Mouse (Mus musculus) embryonic fibroblast, embryonic 13.5 days (primary cell): ENCODE measurements at regions not wholly inside any gene's neighbourhood (a gene's known extent, or its start where the extent isn't known, plus 50 kb on each side); places are given as distances from the start of the nearest gene placed in this dataset.

ENCODE experiments used
- H3K27ac ChIP-seq: 2 replicates; pipeline ENCODE4 v1.5.1; 2012; ENCODE audit warnings: low read length, control low read depth, inconsistent platforms; ENCODE audit not compliant: insufficient read depth
- H3K4me1 ChIP-seq: 2 replicates; pipeline ENCODE4 v1.6.1; 2011; ENCODE audit warnings: low read length; ENCODE audit not compliant: control insufficient read depth, insufficient read depth
- H3K4me3 ChIP-seq: 2 replicates; pipeline ENCODE4 v1.5.1; 2011; ENCODE audit warnings: mild to moderate bottlenecking, control low read depth, low read length; ENCODE audit not compliant: insufficient read depth
- CTCF ChIP-seq: IDR thresholded peaks from 2 replicates; pipeline ENCODE4 v1.5.1; 2011; ENCODE audit warnings: mild to moderate bottlenecking, control low read depth, low read length, moderate library complexity, borderline replicate concordance; ENCODE audit not compliant: insufficient read depth
- POLR2A ChIP-seq: IDR thresholded peaks from 2 replicates; pipeline ENCODE4 v1.6.1; 2011; ENCODE audit warnings: low read depth, mild to moderate bottlenecking, control low read depth, low read length, moderate library complexity

- no peak overlapping the region for H3K4me3 ChIP-seq
- TF ChIP-seq POLR2A (no peak; the same call in 1 of the 2 replicates), CTCF (no peak)
- peaks cover 6% of the 10 kb centered on the region; the same call in 1 of the 2 replicates for H3K4me1 ChIP-seq
- no peak overlapping the region for H3K27ac ChIP-seq
Observed at GRCm38 (mm10) chr4:84118284-84118919, 556.7 kb downstream of the Bnc2 start.

GRCm38 (mm10) chr4:84119616-84120015 is 555.5 kb downstream of the Bnc2 start:
- Histone ChIP-seq H3K4me1 (peaks cover 3% of the 10 kb centered on the region; the same call in 1 of the 2 replicates), H3K27ac (no peak overlapping the region), H3K4me3 (no peak overlapping the region)
- TF ChIP-seq POLR2A (no peak), CTCF (no peak)

- Histone ChIP-seq H3K27ac (no peak overlapping the region), H3K4me3 (no peak overlapping the region), H3K4me1 (peaks cover 3% of the 10 kb centered on the region; the same call in 1 of the 2 replicates)
- TF ChIP-seq CTCF: no peak
- TF ChIP-seq POLR2A: no peak
Observed at GRCm38 (mm10) chr4:84120330-84120729, 554.7 kb downstream of the Bnc2 start.

- H3K4me3 ChIP-seq: no peak overlapping the region
Observed at GRCm38 (mm10) chr4:84121442-84121841, 553.6 kb downstream of the Bnc2 start.

GRCm38 (mm10) chr4:84126400-84126799 is 548.7 kb downstream of the Bnc2 start:
- no peak overlapping the region for H3K4me3 ChIP-seq
- no peak overlapping the region for H3K27ac ChIP-seq
- no peak for TF ChIP-seq CTCF
- no peak for TF ChIP-seq POLR2A
- H3K4me1 ChIP-seq: peaks cover 3% of the 10 kb centered on the region; the same call in 1 of the 2 replicates

More at GRCm38 (mm10) chr4:84121442-84121841, 553.6 kb downstream of the Bnc2 start:
- TF ChIP-seq POLR2A: no peak
- Histone ChIP-seq H3K4me1 (peaks cover 3% of the 10 kb centered on the region; the same call in 1 of the 2 replicates), H3K27ac (no peak overlapping the region)

- H3K27ac ChIP-seq: no peak overlapping the region
- TF ChIP-seq CTCF (no peak), POLR2A (no peak)
- H3K4me3 ChIP-seq: no peak overlapping the region
- H3K4me1 ChIP-seq: peaks cover 3% of the 10 kb centered on the region; the same call in 1 of the 2 replicates
Observed at GRCm38 (mm10) chr4:84127380-84127779, 547.7 kb downstream of the Bnc2 start.

- Histone ChIP-seq H3K27ac (no peak overlapping the region), H3K4me1 (peaks cover 3% of the 10 kb centered on the region; the same call in 1 of the 2 replicates), H3K4me3 (no peak overlapping the region)
- TF ChIP-seq CTCF: no peak
- TF ChIP-seq POLR2A: no peak
Observed at GRCm38 (mm10) chr4:84130840-84131547, 544.1 kb downstream of the Bnc2 start.

GRCm38 (mm10) chr4:84135740-84136139 is 539.3 kb downstream of the Bnc2 start:
- no peak overlapping the region for H3K27ac ChIP-seq
- peaks cover 3% of the 10 kb centered on the region; the same call in 1 of the 2 replicates for H3K4me1 ChIP-seq
- H3K4me3 ChIP-seq: no peak overlapping the region
- TF ChIP-seq CTCF (no peak), POLR2A (no peak)

GRCm38 (mm10) chr4:84137171-84137919 is 537.7 kb downstream of the Bnc2 start:
- TF ChIP-seq POLR2A (no peak), CTCF (no peak)
- H3K27ac ChIP-seq: no peak overlapping the region
- H3K4me1 ChIP-seq: no peaks in the 10 kb centered on the region; the same call in 1 of the 2 replicates
- no peak overlapping the region for H3K4me3 ChIP-seq
